Mouse (Mus musculus) c-Kit-positive CD71-negative TER-119-negative erythroid progenitor cells, embryonic 14.5 days (primary cell): ENCODE measurements at regions not wholly inside any gene's neighbourhood (a gene's known extent, or its start where the extent isn't known, plus 50 kb on each side); places are given as distances from the start of the nearest gene placed in this dataset.

Source experiments
- DNase-seq: peaks from one replicate; pipeline ENCODE4 v3.0.0-alpha.2; 2013; ENCODE audit warnings: low read depth

DNA sequence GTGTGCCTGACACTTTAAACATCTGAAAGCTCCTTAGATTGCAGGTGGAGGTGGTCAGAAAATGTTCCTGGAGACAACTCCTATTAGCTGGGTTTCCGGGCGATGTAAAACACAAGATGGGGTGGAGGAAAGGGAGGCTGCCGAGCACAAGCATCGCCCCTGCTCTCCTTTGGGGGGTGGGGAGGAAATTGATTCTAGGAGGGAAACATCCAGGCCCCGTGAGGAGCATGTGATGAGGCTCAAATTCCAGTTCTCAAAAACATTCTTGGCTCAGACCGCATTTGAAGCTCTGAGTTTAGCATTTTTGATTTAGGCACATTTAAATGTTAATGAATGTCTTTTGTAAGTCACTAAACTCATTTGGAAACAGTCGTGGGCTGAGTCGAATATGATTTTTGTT, 105.5 kb downstream of the Rpl14 start:
- DNase-seq = no peak

- no peak for DNase-seq
These were observed 106.0 kb downstream of the Rpl14 start for GRCm38 (mm10) chr9:120677216-120677615.

DNA sequence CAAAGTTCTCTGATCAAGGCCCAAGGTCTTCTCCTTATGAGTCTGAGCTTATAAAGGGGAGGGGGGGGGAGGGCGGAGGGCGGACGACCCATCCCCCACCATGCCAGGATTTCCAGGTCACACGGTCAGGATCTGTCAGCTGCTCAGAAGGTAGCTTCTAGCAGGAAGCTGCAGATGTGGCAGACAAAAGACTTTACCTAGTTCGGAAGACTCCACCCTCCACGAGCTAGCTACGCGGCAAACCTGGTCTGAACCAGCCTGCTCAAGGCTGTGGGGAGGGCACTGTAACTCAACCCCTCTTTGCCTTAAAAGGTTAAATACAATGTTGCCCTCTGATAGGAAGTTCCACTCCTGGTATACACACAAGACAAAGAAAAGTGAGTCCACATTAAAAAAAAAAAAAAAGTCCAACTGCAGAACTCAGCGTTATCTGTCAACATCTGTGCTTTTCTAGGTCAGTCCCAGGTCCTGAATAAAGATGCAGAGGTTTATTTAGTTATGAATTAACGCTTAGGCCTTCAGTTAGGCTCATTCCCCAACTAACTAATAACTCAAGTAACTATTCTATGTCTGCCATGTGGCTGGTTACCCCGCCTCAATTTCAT, 108.7 kb downstream of the Rpl14 start:
- DNase-seq = no peak

- DNase-seq = no peak
These were observed 110.2 kb downstream of the Rpl14 start for GRCm38 (mm10) chr9:120681404-120681803.

- DNase-seq = no peak
These were observed 114.7 kb downstream of the Rpl14 start for GRCm38 (mm10) chr9:120685961-120686360.

GRCm38 (mm10) chr9:120689025-120689424, 117.8 kb downstream of the Rpl14 start:
- no peak for DNase-seq

GRCm38 (mm10) chr9:120690510-120690909, 119.3 kb downstream of the Rpl14 start:
- no peak for DNase-seq

DNA sequence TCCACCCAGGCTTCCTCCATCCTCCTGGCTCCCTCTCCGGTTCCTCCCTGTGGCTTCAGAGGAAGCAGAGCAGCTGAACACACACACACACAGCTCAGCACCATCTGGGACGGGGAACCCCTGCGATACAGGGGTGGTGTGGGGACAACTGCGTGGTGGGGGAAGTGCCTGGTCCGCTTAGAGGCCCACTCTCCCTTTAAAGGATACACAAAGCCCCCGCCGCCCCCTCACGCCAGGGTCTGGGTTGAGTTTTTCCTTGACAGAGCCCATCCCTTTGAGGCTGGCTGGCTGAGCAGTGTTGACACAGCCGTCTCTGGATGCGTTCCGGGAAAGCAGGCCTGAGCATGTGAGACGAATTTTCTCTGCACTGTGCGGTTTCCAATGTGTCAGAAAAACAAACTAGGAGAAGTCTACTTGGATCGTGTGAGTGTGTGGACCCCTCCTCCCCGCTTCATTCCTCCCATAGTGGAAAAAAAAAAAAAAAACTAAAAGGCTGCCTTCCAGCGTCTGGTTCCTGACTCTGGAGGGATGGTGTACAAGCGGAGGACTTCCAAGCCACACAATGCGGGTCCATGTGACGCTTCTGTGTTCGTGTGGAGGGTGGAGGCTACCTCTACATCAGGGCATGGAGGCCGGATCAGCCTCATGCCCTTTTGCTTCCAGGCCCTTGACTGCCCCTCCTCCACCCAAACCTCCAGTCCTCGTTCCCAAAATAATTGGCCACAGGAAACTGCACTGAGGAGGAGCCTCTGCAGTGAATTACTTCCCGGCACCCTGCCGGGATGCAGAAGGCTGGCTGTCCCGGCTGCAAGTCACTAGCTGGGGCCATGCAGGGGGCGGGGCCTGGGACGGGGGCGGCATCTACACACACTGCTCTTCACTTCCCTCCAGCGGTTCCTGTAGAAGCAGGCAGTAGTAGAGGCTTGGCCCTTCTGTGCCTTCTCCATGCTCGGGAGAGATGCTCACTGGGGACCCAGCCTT, 120.0 kb downstream of the Rpl14 start:
- DNase-seq = peak; percentile 48

DNA sequence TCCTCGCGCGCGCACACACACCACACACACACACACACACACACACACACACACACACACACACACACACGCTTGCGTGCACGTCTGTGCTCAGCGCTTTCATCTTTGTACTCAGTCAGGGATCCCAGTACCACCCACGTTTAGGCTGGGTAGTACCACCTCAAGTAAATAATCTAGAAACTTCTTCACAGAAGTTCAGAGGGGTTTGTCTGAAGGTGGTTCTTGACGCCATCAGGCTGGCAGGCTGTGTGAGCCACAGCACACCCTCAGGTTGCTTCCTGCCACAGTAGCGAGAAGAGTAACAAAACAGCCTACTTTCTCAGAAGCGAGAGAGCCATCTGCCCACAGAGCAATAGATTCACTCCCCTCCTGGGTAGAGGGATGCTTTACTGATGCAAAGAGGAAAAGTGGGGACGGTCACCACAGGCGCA, 120.7 kb downstream of the Rpl14 start:
- DNase-seq = no peak

DNA sequence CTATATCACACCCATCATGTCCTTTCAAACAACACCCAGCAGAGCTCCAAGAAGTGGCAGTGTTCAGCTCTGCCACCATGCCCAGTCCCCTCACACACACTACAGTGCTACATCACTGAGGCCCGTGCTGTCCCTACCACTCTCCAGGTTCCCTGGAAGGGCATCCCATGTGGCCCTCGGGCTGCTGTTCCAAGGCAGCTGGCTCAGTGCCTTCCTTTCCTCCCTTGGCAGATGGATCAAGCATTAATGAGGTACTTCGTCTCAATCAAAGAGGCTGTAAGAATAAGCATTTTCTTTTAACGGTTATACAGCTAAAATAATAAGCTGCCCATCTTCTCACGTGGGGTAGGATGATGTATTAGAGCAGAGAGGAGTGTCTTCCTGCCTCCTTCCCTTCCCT, 123.2 kb downstream of the Rpl14 start:
- DNase-seq = no peak

GRCm38 (mm10) chr9:120695966-120696365, 124.7 kb downstream of the Rpl14 start:
- no peak for DNase-seq

DNA sequence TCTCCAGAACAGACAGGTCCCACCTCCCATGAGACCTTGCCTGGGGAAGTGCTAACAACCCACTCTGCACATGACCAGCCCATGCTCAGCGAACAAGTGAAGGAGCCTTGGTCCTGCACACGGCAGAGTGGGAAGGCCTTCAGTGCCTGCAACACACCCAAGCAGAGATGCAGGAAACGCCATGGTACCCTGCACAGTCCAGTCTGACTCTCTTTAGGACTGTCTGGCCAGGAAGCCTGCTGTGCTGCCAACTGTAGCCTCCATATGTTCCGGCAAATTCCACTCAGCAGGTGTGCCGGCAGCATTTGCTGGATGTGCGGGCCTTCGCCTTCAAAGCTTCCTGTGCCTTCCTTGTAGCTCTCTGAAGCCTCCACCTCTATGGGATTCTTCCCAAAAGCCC, 126.5 kb downstream of the Rpl14 start:
- DNase-seq = no peak

GRCm38 (mm10) chr9:120699781-120700180, 128.5 kb downstream of the Rpl14 start:
- no peak for DNase-seq

GRCm38 (mm10) chr9:120702836-120703235, 131.6 kb downstream of the Rpl14 start:
- DNase-seq = no peak

DNA sequence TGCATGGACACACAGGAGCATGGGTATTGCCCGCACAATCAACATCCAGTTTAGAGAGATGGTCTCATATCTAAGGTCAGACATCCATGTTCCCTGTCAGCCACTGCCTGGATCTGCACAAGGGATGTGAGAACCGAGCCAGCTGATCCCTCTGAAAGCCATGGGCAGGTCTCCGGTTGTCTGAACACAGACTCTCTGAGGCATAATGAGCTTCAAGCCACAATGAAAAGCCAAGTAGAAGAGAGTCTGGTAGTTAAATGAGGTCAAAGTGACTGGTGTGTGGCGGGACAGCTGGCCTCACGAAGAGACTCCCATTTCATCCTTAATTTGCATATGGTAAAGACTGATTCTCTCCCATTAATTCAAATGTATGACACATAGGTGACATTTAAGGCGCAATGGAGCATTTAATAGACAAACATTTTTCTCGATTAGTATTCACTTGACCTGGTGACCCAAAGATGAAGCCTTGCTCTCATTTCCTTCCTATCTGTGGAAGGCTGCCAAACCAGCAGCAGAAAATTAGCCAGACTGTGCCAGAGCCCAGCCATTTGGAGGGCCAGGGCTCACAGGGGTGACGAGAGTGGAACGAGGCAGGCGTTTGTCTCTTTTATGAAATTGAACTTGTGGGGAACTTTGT, 132.2 kb downstream of the Rpl14 start:
- DNase-seq = no peak

GRCm38 (mm10) chr9:120706562-120707198, 135.4 kb downstream of the Rpl14 start:
- DNase-seq = no peak

DNA sequence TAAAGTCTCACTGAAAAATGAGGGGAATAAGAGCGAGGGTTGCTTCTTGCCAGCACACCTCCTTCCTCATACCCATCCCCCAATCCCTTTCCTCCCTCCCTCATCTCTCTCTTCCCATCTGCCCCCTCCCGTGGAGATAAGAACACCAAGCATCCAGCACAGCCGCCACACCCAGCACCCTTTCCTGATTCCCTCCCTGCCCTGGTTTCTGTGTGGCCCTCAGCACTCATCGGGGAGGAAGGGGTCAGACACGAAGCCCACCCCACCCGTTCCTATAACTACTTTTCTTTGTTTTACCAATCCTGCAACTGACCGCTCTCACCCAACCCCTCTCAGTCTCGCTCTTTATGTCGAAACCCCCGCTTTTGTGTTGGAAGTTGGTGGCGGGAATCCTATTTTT, 137.3 kb downstream of the Rpl14 start:
- no peak for DNase-seq

DNA sequence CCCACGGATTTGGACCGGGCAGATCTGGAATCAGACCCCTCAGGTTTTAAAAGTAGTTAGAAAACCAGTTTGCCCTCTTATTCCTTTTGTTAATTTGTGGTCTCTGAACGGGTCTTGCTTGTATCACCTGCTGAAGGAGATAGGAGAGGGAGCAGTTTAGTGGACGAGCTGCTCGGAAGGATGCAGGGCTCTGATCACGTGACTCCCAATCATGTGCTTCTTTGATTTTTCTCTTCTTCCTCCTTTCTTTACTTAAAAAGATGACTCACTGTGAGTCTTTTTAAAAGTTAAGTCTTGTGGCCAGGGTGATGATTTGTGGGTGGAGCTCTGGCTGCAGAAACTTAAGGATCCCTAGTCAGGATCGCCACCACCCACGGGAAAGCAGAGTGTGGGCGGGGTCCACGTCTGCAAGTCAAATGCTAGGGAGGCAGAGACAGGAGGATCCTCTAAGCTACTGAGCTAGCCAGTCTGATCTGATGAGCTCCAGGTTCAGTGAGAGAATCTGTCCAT, 138.0 kb downstream of the Rpl14 start:
- no peak for DNase-seq

DNA sequence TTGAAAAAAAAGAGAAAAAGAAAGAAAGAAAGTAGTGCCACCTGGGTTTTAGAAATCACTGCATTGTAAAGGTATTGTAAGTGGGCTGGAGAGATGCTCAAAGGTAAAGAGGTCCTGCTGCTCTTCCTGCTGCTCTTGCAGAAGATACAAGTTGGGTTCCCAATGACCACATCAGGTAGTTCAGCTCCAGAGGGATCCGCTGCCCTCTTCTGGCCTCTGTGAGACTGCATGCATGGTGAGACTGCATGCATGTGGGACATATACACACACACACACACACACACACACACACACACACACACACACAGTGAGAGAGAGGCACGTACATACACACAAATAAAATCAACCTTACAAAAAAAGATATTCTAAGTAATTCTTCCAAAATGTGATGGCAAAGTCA, 141.7 kb downstream of the Rpl14 start:
- no peak for DNase-seq

GRCm38 (mm10) chr9:120715665-120716121, 144.4 kb downstream of the Rpl14 start:
- DNase-seq = no peak

- no peak for DNase-seq
These were observed 147.6 kb downstream of the Rpl14 start for GRCm38 (mm10) chr9:120718812-120719211.
